Mouse (Mus musculus) brain, adult 2 months (tissue): ENCODE results near the gene Prdm2.

Source experiments
- DNase-seq: peaks from one replicate; pipeline ENCODE4 v3.0.0; 2011; ENCODE audit warnings: low read depth, low spot score

The Prdm2 gene

DNA sequence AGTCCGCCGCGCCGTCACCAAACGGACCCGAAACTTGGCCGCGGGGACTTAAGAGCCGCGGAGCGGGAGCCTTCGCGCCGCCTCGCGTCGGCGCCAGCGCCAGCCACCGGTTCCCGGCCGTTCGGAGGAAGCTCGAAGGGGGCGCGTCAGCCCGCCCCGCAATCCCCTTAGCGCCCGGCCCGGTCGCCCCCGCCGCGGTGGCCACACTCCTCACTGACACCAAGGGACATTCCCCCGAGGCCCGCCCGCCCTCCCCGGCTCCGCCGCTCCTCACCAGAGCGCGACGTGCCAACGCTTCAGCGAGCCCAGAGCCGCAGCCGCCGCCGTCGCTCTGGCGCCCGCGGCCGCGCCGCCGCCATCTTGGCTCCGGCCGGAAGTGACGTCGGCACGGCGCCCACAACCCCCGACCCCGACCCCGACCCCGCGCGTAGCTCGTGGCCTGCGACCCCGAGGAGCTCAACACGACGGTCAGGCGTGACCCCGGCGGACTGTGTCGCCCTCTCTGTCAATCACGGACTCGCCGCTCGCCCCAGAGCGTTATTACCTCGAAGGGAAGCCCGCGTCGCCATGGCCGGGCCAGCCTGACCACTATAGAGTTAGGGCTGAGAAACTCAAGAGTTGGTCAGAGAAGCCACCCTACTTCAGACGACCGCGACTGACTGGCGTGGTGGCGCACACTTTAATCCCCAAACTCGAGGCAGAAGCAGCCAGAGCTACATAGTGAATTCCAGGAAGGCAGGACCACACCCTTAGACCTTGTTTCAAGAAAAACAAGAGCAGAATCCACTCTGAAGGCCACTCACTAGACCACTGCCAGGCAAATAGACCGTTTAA is at the start of gene Prdm2:
Gene Prdm2 (minus strand): TSS at position 655 of the 834 bp plus-strand sequence.
- DNase-seq = peak; percentile 74

DNA sequence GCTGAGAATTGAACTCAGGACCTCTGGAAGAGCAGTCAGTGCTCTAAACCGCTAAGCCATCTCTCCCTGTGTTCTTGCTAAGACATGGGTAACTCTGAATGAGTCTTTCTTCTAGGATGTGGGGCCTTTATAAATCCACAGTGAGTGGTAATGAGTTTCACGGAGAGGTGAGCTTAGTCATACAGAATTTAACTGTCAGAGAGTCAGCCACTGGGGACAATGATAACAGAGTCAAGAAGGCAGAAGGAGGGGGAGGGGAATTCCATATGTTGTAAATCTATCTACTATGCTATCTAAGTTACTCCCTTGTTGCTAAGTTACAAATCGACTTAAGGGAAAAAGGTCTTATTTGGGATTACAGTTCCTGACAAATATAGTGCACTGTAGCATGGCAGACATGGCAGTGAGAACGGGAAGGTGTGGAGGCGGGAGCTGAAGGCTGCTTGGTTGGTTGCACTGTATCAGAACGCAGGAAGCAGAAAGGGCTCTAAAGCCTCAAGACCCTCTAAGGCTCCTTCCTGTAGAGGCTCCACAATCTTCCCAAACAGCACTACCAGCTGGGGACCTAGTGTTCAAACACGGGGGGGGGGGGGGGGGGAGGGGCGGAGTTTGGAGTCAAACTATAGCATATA is 47.0 kb upstream of the Prdm2 start:
- DNase-seq = peak; percentile 49

DNA sequence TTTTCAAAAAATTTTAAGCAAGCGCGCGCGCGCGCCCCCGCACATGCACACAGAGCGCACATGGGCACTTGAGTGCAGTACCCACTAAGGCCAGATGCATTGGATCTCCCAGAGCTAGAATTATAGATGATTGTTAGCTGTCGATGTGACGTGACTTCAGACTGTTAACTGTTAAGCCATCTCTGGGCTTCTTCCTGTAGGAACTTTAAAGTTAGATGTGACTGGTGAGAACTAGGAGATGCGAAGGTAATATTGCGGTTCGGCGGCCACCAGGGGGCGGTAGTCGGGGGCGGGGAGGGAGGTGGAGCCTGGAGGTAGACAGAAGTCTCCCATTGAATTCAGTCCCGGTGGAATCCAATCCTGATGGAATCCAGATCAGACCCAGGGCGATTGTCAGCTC is 45.7 kb upstream of the Prdm2 start:
- DNase-seq = peak; percentile 29

DNA sequence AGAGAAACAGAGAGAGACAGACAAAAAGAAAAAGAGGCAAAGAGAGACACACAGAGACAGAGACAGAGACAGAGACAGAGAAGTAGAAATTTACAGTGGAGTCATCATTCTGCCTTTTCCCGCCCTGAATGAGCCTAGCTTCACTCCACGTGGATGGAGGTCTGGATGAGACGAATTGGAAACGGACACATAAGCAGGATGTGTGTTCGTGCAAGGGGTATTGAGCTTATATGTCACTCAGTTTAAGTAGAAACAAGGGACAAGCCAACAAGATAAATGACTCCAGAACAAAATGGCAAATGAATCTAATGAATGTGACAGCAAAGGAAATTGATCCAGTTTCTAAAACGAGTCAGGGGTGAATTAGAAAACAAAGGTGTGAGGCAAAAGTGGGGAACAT is 45.2 kb upstream of the Prdm2 start:
- no peak for DNase-seq

DNA sequence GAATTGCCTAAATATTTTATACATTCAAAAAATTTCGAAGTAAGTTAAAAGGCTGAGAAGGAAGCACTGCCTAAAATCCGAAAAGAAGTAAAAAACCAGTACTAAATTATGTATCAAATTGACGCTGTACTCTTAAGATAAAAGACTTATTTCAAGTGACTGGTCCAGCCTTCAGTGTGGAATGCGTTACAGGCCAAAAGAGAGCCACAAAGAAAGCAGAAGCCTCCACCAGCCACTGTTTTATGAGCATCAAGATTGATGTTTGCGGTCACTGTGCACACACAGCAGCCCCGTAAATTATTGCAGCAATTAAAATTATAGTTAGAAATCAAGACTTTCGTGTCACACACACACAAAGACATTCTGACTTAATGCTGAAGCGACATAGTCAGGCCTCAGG is 42.7 kb upstream of the Prdm2 start:
- DNase-seq = no peak

DNA sequence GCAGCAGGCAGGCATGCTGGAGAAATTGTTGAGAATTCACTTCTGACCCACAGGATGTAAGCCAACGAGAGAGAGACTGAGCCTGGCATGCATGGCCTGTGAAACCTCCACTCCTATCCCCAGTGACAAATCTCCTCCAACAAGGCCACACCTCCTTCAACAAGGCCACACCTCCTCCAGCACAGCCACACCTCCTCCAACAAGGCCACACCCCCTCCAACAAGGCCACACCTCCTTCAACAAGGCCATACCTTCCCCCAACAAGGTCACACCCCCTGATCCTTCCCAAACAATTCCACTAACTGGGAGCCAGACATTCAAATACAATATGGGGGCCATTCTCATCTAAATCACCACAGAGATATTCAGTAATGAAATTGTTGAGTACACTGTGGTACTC is 40.6 kb upstream of the Prdm2 start:
- DNase-seq = no peak

DNA sequence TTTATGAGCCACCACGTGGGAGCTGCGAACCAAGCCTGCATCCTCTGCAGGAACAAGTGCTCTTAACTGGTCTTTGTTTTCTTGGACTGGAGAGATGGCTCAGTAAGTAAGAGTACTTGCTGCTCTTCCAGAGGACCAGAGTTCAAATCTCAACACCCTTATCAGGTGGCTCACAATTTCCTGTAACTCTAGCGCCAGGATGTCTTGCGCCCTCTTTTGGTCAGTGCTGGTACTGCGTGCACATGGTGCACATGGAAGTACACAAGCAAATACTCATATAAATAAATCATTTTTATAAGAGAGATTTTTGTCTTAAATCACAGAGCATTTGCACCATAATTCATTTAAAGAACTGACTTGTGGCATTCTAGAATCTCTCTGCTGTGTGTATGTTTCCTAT is 35.3 kb upstream of the Prdm2 start:
- DNase-seq = no peak

DNA sequence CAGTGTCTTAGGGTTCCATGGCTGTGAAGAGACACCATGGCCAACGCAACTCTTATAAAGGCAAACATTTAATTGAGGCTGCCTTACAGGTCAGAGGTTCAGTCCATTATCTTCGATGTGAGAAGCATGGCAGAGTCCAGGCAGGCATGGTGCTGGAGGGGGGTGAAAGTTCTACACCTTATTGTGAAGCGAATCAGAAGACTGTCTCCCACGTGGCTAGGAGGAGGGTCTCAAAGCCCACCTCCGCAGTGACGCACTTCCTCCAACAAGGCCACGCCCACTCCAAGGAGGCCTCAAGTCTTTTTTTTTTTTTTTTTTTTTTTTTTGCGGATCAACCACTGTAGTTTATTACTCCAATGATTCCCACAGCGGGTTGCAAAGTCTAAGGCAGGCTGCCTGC is 28.5 kb upstream of the Prdm2 start:
- no peak for DNase-seq

DNA sequence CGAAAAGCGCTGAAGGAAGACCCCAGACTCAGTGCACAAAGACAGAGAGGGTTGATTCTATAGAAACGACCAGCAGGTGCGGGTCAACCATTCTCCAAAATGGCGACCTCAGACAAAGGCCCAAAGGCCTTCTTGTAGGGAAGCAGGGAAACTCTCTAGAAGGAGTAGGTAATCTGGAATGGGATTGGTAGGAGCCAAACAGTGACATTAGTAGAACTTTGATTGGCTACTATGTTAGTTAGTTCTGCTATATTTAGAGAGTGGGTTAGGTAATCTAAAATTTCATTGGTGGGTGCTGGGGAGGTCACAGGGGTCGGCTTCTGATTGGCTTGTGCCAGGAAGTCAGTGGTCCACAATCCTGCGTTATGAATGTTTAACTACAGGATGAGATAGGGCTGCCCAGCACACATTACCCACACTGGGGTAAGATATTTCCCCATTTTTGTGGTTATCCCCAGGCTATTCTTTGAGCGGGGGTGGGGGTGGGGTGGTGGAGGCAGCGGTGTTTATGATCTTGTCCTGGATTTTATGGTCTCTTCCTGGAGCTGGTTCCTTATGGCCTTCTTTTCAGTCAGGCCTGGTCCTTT is 26.9 kb upstream of the Prdm2 start:
- no peak for DNase-seq

DNA sequence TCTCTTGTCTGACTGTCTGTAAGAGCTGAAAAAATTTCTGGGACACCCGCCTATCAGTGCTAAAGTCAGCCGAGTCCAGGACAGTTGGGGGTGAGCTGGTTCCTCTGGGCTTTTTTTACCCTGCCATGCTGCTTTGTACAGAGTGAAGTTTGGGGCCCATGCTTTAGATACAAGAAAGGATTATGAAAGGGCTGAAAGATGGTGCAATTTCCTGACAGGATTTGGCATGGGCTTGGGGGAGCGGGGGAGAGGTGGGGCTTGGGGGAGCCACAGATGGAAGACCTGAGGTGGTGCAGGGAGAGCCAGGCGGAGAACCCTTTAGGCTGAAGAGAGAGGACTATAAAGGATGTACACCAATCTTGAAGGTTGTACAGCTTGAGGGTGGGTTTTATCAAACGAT is 26.3 kb upstream of the Prdm2 start:
- DNase-seq = no peak

DNA sequence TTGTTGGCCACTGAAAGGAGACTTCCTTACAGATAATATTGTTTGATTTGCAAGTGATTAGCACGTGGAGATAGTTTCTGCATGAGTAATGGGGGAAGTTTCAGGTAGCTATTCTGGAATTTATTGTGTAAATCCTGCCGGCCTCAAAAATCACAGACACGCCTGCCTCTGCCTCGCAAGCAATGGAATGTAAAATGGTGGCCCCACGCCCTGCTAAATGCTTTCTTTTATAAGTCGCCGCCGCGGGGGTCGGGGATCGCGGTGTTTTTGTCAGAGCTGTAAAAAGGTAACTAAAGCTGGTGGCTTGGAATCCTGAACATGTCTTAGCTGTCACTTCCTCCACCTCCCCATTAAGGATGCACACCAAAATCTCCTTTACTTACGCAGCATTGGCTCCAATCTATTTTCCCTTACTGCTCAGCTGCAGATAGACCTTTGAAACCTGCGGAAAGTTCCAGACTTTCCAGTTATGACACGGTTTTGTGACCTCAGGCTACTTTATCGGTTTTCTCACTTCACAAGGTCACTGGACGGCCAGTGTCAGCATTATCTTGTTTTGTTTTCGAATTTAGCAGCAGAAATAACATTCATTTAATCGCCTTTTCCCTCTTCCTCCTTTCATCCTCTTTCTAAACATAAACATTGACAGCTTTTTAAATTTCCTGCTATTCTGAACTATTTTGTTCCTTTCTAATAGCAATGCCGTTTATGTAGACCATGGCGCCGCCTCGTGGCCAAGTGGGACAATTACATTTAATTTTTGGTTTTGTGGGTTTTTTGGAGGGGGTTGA is 25.6 kb upstream of the Prdm2 start:
- DNase-seq = peak; percentile 36

DNA sequence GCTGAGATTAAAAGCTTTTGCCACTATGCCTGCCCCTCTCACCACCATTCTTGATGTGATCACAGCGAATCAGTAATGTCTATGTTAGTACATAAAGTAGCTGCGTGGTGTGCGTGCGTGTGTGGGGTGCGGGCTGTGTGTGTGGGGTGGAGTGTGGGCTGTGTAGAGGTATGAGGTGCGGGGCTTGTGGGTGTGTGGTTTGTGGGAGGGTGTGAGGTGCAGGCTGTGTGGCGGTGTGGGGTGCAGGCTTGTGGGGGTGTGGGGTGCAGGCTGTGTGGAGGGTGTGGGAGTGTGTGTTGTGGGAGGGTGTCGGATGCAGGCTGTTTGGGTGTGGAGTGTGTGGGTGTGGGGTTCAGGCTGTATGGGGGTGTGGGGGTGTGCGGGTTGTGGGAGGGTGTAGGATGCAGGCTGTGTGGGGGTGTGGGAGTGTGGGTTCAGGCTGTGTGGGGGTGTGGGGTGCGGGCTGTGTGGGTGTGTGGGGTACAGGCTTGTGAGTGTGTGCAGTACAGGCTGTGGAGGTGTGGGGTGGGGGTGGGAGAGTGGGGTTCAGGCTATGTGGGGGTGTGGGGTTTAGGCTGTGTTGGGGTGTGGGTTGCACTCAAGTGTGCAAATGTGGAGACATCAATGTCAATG is 19.1 kb upstream of the Prdm2 start:
- no peak for DNase-seq

DNA sequence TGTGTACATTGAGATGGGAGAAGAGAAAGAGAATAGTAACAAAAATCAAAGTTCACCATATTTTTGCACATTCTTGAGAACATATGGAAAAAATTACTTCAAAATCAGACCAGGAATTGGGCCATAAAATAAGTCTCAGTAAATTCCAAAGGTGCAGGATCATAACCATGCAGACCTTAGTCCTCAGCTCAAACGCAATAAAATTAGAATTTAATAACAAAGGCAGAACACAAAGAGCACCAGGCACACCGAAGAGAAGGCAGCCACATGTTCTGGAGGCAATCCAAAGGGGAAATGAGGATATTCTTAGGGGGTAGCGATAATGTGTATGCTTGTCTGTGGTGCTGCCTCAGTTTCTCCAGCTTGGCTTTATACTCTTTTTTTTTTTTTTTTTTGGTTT is 18.3 kb upstream of the Prdm2 start:
- no peak for DNase-seq

DNA sequence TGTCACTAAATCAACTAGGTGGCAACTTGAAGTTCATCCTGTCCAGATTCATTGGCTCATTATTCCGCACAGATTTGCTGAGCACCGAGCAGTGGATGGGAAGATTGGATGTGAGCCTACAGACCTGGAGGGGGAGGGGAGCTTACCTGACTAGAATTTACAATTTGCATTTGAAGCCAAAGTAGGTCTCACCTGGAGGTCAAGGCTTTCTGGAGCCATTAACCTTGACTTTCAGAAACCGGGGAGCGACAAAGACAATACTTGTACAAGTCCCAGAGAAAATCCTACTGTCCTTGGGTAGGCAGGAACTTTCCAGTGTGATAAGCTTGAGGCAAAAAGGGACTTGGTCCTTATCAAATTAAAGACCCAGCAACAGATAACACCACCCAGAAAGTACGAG is 15.2 kb upstream of the Prdm2 start:
- DNase-seq = no peak

DNA sequence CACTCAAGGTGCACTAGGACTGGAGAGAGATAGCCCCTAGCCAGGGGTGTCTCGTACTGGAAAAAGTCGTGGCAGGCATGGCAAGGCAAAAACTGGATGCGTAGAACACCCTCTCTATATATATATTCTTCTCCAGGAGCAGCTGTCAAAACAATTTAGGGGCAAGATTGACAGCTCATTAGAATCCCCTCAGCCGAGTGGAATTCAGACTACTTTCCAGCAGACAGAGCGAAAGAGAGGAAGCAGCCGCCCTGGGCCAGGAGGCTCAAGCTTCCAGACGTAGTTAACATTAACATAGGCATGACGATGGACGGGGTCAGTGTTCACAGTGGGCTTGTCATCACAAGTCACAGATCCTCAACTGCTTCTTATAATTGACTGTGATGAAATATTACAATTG is 13.1 kb upstream of the Prdm2 start:
- DNase-seq = no peak

DNA sequence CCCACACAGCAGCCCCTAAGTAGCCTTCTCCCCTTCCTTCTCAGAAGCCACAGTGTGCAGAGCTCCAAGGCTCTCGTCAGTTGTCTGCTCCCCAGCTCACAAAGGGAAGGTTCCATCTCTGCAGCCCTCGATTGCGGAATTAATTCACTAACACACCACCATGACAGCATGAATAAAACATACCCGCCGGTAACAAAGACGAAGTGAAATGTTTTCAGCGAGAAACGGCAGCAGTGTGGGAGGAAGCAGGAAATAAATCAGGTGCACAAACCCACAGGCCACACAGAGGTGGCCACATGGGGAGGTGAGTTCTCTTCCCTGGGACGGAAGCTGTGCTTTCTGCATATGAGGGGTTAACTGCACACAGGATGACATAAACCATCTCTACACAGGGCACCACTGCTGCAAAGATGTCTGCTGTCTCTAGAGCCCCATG is 6.5 kb upstream of the Prdm2 start:
- DNase-seq = peak; percentile 7

DNA sequence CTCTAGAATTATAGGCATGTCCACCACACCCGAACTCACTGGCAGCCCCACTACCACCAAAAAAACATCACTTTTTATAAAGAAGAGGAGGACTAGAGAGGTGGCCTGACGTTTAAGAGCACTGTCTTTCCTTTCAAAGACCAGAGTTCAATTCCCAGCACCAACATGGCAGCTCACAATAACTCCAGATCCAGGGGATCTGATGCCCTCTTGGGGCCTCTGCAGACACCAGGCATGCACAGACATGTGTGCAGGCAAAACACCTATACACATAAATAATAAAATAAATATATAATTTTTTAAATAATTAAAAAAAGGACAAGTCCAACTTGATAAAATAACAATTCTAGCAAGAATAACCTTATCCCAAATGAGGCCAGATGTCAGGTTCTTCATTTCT is 6.1 kb upstream of the Prdm2 start:
- DNase-seq = no peak

DNA sequence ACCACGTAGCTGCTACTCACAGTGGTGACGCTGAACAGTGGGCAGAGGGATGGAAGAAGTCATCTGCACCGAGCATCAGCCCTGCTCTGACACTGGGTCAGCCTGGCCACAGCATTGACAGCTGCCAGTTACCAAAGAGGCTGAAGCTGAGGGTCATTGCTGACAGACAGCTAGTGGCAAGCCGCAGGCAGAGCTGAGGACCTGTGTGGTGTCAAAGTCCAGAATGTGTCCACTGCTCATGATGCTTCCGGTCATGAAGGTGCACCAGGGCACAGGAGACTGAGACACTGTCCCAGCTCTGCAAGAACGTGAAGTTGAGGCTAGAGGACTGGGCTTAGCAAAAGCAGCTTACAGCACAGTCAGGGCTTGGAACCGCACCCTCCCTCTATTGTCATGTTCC is 4.4 kb upstream of the Prdm2 start:
- DNase-seq = no peak

DNA sequence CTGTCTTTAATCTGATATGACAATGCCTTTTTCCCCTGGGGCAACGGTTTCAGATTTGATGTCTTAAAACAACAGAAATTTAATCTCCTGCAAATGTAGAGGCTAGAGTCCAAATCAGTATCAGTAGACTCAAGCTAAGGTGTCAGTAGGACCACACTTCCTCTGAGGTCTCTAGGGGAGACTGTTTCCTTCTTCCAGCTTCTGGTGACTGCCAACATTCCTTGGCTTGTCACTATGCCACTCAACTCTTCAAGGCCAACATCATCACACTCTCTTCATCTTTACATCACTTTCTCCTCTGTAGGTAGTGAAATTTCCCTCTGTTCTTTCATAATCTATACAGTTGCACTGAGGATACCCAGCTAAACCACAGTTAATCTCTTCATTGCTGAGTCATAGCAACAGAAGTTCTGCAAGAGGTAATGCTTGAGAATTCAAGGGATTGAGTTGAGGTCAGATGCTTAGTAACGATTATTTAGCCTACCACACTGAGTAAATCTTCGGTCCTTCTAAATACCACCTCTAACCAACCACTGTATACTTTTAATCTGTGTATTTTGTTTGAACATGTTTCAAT is 1.5 kb upstream of the Prdm2 start:
- DNase-seq = no peak

DNA sequence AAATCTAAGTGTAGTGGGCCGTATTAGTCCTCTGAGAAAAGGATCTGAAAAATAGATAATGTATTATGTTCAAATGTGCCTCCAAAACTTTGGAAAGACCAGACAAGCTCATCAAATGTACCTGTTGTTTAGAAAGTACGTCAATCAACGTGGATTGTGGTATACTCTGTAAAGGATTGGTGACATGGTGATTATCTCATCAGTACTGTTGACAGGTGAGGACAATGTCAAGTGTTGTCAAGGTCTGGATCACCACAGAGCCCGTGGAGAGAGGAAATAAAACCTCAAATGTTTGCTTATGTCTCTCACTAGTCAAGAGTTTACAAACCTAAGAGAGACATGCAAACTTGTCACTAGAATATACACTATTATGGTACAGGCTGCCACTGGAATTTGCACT is 776 bp upstream of the Prdm2 start:
- no peak for DNase-seq

DNA sequence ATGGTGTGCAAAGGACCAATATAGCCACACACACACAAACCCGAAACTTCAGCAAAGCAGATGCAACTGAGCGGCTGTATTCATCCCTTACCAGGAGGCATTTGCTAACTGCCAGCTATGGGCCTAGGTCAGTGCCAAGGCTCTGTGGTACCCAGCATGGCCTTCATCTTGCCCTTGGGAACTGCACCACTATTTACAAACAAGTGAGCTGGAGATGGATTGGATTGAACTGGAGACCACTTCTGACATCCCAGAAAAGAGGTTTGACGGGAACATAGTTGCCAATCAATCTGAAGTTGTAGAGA is 332 bp upstream of the Prdm2 start:
- no peak for DNase-seq
